Mouse (Mus musculus) thymus, adult 18-20 months (tissue): ENCODE measurements around the gene Cldn10.
"Not testable (repeated sequence)": the region's sequence is repeated elsewhere in the genome, so short reads cannot be mapped to it uniquely, and the experiment has no call there.

Source experiments
- DNase-seq, 2 experiments: peaks; one replicate each; pipeline ENCODE4 v3.0.0; 2022; ENCODE audit warnings: mixed read lengths in 2 of 2

Cldn10 gene

DNA sequence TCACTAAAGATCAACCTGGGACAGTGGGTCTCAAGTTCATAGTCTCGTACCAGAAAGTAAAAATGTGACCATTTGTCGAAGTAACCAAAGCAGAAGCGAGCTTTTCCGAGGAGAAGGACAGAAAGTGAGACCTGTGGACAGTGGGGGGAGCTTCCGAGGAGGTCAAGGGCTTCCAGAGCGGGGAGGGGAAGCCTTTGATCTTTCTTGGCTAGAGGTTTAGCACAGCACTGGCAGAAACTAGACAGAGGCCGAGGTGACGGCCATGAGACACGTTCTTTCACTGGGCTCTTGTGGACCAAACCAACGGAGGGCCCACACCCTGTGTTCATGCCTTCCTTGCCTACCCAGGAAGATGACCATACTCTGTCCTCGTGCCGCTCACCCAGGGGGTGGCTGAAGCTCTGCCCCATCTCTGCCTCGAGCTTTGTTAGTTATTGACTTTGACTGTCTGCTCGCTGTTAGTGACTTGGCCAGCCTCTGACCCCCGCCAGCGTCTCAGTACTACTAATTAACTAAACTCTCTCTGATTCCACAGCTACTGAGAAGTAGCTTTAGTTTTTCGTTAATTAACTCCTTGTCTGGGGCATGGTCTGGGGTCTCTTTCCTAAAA lies 4.3 kb upstream of the Cldn10 start:
- DNase-seq: no peak

DNA sequence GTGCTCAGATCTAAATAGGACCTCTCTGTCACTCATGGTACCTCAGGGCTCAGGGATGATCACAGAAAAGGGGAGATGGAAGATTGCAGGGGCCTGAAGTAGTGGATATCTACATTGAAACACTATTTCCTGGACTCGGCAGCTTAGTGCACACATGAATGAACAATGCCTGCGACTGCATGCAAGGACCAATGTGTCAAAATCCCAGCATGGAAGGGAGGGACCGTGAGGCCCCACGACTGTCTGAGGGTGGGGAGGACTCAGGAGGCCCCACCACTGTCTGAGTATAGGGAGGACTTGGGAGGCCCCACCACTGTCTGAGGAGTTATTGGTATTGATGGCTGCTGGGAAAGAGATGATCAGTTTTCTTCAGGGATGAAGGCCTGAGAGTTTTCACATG lies 2.5 kb downstream of the Cldn10 start:
- no peak for DNase-seq

DNA sequence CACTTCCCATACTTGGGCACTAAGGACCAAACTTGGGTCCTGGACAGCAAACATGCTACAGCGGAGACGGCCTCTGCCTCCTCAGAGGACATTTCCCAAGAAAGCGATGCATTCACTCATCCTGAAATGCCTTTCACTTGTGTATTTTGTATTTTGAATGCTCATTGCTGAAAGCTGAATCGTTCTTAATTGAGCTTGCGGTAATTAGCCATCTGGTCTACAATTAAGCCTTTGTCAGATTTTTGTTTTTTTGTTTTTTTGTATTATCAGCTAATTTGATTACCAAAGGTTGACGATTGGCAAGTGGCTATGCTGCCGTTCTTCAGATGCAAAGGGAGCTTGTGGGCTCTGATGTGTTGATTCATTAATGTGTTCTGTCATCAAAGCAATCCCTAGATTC lies 5.2 kb downstream of the Cldn10 start:
- DNase-seq: no peak

GRCm38 (mm10) chr14:118793416-118793815 lies 5.7 kb downstream of the Cldn10 start:
- no peak for DNase-seq

GRCm38 (mm10) chr14:118794196-118794595 lies 6.5 kb downstream of the Cldn10 start:
- no peak for DNase-seq

DNA sequence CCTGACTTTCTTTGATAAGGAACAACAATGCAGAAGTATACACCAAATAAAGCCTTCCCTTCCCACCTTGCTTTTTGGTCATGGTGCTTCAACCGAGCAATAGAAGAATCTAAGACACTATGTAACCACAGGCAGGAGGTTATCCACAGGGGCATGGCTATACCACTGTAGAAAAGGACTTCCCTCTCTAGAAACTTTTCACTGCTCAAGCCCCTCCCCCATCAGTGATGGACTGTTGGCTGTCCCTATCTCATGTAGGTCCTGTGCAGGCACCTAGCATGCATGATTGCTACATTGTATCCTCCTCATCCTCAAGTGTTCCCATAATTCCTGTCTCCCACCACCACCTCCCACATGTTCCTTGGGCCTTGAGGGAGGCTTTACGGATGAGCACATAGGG lies 7.2 kb downstream of the Cldn10 start:
- DNase-seq: no peak

DNA sequence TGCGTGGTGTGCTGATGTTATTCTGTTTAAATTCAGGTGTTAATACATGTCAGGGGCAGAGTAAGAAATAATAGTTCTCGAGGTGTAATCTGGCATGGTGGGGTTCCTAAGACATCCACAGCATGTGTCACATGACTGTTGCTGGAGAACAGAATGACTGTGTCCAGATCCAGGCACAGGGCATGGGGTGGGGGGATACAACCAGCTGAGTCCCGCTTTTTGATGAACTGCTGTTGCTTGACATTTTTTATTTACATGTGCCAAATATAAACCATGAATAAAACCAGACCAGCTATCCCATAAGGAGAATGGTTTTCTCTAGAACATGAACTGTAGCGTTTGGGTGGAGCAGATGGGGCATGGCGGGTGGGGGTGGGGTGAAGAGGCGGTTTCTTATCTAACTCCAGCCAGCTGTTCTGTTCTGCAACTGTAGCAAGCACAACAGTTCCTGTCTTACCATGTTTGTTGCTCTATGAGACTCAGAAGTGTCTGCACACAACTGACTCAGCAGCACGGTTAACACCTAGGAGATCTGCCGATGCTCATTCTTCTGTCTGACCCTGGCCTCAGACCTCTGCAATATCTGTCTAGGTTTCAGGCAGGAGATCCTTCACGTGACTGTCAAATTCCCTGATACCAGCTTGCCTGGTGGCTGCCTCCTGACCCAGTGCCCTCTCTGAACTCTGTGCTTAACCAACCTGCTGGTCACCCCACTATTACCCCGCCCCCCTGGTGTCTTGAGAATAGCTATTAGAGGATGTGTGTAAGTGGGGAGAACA lies 8.4 kb downstream of the Cldn10 start:
- peak in 1 of 2 experiments; percentile 59 for DNase-seq

GRCm38 (mm10) chr14:118796694-118797058 lies 9.0 kb downstream of the Cldn10 start:
- no peak for DNase-seq

GRCm38 (mm10) chr14:118797270-118797669 lies 9.6 kb downstream of the Cldn10 start:
- no peak for DNase-seq

DNA sequence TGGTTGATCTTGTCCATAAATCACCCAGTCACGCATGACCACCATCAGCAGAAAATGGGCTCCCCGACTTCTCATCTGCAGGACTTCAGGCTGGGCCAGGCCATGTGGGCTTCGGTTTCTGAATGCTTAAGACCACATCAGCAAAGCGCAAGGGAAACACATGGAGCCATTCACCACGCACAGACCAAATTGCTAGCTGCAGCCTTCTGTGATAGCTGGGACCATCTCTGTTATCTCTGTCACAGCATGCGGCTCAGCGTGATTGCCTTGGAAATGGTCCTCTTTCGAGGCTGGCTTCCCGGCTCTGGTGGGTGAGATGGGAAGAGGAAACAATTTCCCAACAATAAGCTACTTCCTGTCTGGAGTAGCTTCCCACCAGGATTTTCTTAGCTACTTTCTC lies 12.2 kb downstream of the Cldn10 start:
- DNase-seq: peak in 1 of 2 experiments; percentile 2

GRCm38 (mm10) chr14:118803936-118804335 lies 16.2 kb downstream of the Cldn10 start:
- no peak for DNase-seq

DNA sequence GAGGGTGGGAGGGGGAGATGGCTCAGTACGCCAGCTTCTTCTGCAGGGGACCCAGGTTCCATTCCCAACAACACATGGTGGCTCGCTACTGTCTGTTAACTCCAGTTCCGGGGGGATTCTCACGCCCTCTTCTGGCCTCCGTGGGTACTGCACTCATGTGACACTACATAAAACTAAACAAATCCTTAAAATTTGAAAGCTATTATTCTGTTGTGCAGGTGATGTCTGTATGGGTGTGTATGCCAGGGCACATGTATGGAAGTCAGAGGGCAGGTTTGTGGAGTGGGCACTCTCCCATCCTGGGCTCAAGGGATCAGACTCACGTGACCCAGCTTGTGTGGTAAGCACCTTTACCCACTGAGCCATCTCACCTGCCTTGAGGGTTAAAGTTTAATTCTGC lies 16.6 kb downstream of the Cldn10 start:
- no peak for DNase-seq

DNA sequence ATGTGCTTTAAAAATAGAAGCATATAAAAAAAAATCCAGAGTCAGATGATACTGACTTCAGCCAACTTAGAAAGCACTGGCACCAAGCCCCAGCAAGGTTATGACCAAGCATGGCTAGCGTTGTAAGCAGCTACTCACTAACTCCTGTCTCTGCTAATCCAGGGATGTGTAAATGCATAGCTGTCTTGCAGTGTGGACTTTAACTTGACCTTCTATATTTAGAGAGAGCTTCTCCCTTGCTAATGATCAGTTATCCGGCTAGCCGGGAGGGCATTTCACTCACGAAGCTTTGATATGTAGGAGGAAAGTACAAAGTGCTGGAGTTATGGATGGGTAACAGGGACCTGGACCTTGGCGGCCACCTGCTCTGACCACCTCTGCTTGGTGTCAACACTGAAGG lies 19.9 kb downstream of the Cldn10 start:
- no peak for DNase-seq

DNA sequence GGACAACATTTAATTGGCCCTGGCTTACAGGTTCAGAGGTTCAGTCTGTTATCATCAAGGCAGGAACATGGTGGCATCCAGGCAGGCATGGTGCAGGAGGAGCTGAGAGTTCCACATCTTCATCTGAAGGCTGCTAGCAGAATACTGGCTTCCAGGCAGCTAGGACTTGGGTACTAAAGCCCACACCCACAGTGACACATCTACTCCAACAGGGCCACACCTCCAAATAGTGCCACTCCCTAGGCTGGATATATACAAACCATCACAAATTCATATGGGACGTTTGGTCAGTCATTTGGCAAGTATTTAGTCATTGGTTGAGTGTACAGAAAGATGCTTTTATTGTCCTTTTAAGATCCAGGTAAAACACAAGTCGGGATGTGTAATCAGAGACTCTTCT lies 20.5 kb downstream of the Cldn10 start:
- DNase-seq: not testable (repeated sequence)

GRCm38 (mm10) chr14:118809686-118810085 lies 22.0 kb downstream of the Cldn10 start:
- no peak for DNase-seq

DNA sequence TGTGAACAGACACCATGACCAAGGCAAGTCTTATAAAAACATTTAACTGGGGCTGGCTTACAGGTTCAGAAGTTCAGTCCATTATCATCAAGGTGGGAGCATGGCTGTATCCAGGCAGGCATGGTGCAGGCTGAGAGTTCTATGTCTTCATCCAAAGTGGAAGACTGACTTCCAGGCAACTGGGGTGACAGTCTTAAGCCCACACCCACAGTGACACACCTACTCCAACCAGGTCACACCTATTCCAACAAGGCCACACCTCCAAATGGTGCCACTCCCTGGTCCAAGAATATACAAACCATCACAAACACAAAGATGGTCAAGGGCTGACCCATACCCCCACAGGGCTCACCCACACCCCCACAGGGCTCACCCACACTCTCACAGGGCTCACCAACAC lies 23.5 kb downstream of the Cldn10 start:
- not testable (repeated sequence) for DNase-seq

DNA sequence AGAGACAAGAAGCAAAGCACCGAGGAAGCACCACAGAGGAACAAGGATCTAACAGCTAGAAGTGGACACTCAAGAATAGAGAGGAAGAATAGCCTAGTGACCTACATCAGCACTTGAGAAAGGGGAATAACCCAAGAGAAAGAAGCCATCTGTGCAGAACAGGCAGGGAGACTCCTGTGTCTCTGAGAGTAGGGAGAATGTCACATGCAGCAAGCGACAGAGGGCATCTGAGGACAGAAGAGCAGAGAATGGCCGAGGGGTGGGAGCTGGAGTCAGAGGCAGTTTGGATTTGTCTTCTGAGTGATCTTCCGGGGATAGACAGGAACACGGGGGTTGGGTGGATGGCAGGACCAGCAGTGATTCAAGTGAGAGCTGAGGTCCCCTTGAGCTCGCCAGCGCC lies 25.4 kb downstream of the Cldn10 start:
- no peak for DNase-seq

DNA sequence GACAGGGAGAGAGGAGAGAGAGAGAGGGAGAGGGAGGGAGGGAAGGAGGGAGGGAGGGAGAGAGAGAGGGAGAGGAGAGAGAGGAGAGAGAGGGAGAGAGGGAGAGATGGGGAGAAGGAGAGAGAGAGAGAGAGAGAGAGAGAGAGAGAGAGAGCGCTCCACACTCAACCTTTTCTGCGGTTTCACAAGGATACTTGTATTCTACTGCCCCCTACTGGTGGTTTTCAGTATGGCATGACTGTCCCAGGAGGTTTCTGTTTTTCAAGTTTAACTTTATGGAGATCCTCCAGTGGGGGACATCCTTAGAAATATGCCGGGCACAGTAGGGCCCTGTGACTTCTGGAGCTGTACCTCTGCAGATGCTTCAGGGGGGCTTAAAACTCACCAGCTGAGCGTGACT lies 28.8 kb downstream of the Cldn10 start:
- DNase-seq: no peak

GRCm38 (mm10) chr14:118820111-118820510 lies 32.4 kb downstream of the Cldn10 start:
- DNase-seq: peak in 1 of 2 experiments; percentile 59

DNA sequence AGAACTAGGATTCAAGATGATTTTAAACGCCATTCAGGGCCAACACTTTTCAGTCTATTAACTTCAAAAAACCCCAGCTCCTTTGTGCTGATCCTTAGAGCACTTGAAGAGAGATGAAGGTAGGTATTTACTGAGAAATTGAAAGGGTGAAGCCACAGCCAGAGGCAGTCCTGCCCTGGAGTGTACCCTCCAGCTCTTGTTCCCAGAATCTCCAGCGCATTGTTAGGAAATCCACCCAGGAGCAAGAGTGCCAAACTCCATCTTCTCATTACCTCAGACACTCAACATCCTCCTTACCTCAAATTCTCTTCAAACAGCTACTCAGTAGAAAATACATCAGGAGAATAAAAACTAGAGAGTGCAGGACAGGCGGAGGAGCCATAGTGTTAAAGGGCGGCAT lies 35.1 kb downstream of the Cldn10 start:
- DNase-seq: no peak

DNA sequence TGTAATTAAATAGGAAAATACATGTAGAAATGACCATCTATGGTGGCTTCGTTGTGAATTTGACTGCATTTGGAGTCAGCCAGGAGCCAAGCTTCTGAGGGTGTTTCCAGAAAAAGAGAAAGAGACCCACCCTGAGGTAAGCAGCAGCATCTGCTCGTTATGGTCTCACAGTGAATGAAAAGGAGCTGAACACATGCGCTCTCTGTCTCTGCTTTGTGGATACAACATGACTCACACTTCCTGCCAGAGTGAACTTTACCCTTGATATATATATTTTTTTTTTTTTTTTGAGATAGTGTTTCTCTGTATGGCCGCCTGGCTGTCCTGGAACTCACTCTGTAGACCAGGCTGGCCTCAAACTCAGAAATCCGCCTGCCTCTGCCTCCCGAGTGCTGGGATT lies 35.6 kb downstream of the Cldn10 start:
- no peak for DNase-seq

GRCm38 (mm10) chr14:118826346-118826745 lies 38.6 kb downstream of the Cldn10 start:
- no peak for DNase-seq

DNA sequence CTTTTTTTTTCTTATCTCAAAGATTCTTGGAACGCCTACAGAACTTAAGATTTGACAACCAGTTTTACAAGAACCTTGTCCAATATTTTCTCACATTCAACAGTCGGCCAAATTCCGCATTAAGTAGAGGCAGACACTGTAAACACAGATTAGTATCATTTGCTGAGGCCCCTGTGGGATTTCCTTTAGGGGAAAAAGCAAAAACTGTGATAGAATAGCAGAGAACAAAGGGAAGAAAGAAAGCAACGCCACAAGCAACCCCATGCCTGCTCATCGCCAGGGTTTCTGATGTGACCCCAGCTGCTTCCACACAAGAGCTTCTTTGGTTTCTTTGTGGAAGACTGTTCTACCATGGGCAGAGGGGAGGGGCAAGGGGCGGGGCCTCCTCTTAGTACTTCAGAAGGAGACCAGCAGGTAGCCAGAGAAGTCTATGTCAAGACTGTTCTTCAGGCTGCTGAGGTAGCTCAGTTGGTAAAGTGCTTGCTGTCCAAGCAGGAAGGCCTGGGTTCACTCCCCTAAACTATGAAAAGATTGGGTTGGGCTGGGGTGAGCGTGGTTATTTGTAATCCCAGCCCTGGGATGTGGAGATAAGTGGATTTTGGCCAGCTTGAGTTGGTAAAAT lies 39.7 kb downstream of the Cldn10 start:
- no peak for DNase-seq
